Mouse (Mus musculus) liver, embryonic 14.5 days (tissue): ENCODE measurements around the gene Sh3rf1.

Experiments
- CTCF ChIP-seq: IDR thresholded peaks from 2 replicates; pipeline ENCODE4 v1.5.1; 2016; ENCODE audit warnings: antibody characterized with exemption, low read depth, control low read depth
- EP300 ChIP-seq: IDR thresholded peaks from 2 replicates; pipeline ENCODE4 v1.6.1; 2016; ENCODE audit warnings: antibody characterized with exemption, low read depth

GRCm38 (mm10) chr8:61286394-61286793 lies 62.7 kb downstream of the Sh3rf1 start:
- TF ChIP-seq CTCF = no peak
- no peak for TF ChIP-seq EP300
